Mouse (Mus musculus): ENCODE data around the gene Cbfa2t2. TPM values are rescaled to one million over a fixed set of nuclear protein-coding genes. Genes with fewer than 3 reads are reported as not detected.

Cbfa2t2 gene
- total and polyA plus RNA-seq, 2 experiments from 2014 or later: 31.6 to 51.7 TPM

- Histone ChIP-seq H3K27me3 (ENCODE audit: insufficient read depth, low read length) (no peaks in the 10 kb centered on the region), H3K36me3 (ENCODE audit: insufficient read depth, low read length) (peaks cover 17% of the 10 kb centered on the region), H3K4me1 (ENCODE audit: insufficient read depth, low read length) (no peaks in the 10 kb centered on the region), H3K4me2 (ENCODE audit: low read depth, low read length) (no peak overlapping the region), H3K4me3 (ENCODE audit: low read length) (no peak overlapping the region), H3K9ac (replicated peaks; ENCODE audit: low read length) (no peak overlapping the region), H3K27ac (peak overlapping the region; percentile 1; the same call in 1 of the 2 replicates), H3K9me3 (ENCODE audit: low read length) (no peaks in the 10 kb centered on the region)
- TF ChIP-seq CTCF (IDR thresholded peaks at IDR 0.05; ENCODE audit: low read depth): no peak
- DNase-seq (ENCODE audit: low spot score) (no peak), ATAC-seq (no peak)
- WGBS: 67% methylated on average over 2 of the region's 2 CpGs
Observed at GRCm38 (mm10) chr2:154507076-154507475, 70.8 kb downstream of the Cbfa2t2 start.

GRCm38 (mm10) chr2:154507566-154508283 is 71.4 kb downstream of the Cbfa2t2 start:
- DNase-seq (ENCODE audit: low spot score) (peak; percentile 64), ATAC-seq (peak; percentile 61; the same call in 1 of the 2 replicates)
- H3K4me1 ChIP-seq (ENCODE audit: insufficient read depth, low read length): no peaks in the 10 kb centered on the region
- WGBS: 62% methylated on average over 9 of the region's 9 CpGs
- H3K36me3 ChIP-seq (ENCODE audit: insufficient read depth, low read length): peaks cover 17% of the 10 kb centered on the region
- TF ChIP-seq CTCF (IDR thresholded peaks at IDR 0.05; ENCODE audit: low read depth): peak; percentile 63
- H3K4me3 ChIP-seq (ENCODE audit: low read length): no peak overlapping the region
- no peak overlapping the region for H3K4me2 ChIP-seq (ENCODE audit: low read depth, low read length)
- no peaks in the 10 kb centered on the region for H3K27me3 ChIP-seq (ENCODE audit: insufficient read depth, low read length)
- H3K27ac ChIP-seq: peak overlapping the region; percentile 1; the same call in 1 of the 2 replicates
- H3K9me3 ChIP-seq (ENCODE audit: low read length): no peaks in the 10 kb centered on the region
- no peak overlapping the region for H3K9ac ChIP-seq (replicated peaks; ENCODE audit: low read length)

- no peak overlapping the region for H3K9ac ChIP-seq (replicated peaks; ENCODE audit: low read length)
- no peak for ATAC-seq
- H3K9me3 ChIP-seq (ENCODE audit: low read length): no peaks in the 10 kb centered on the region
- no peak overlapping the region for H3K4me2 ChIP-seq (ENCODE audit: low read depth, low read length)
- H3K4me3 ChIP-seq (ENCODE audit: low read length): no peak overlapping the region
- DNase-seq (ENCODE audit: low spot score): no peak
- no peaks in the 10 kb centered on the region for H3K4me1 ChIP-seq (ENCODE audit: insufficient read depth, low read length)
- H3K27me3 ChIP-seq (ENCODE audit: insufficient read depth, low read length): no peaks in the 10 kb centered on the region
- no peak for TF ChIP-seq CTCF (IDR thresholded peaks at IDR 0.05; ENCODE audit: low read depth)
- H3K36me3 ChIP-seq (ENCODE audit: insufficient read depth, low read length): peaks cover 17% of the 10 kb centered on the region
- WGBS: 87% methylated on average over 4 of the region's 4 CpGs
- no peak overlapping the region for H3K27ac ChIP-seq
Observed at GRCm38 (mm10) chr2:154508450-154508849, 72.2 kb downstream of the Cbfa2t2 start.

- Histone ChIP-seq H3K9ac (replicated peaks; ENCODE audit: low read length) (no peak overlapping the region), H3K4me2 (ENCODE audit: low read depth, low read length) (no peak overlapping the region), H3K27ac (no peak overlapping the region), H3K36me3 (ENCODE audit: insufficient read depth, low read length) (peaks cover 17% of the 10 kb centered on the region), H3K9me3 (ENCODE audit: low read length) (no peaks in the 10 kb centered on the region), H3K4me3 (ENCODE audit: low read length) (no peak overlapping the region), H3K4me1 (ENCODE audit: insufficient read depth, low read length) (no peaks in the 10 kb centered on the region), H3K27me3 (ENCODE audit: insufficient read depth, low read length) (no peaks in the 10 kb centered on the region)
- TF ChIP-seq CTCF (IDR thresholded peaks at IDR 0.05; ENCODE audit: low read depth): no peak
- WGBS: 92% methylated on average over 3 of the region's 3 CpGs
- ATAC-seq (no peak), DNase-seq (ENCODE audit: low spot score) (no peak)
Observed at GRCm38 (mm10) chr2:154510141-154510540, 73.9 kb downstream of the Cbfa2t2 start.

GRCm38 (mm10) chr2:154516944-154517343 is 80.7 kb downstream of the Cbfa2t2 start:
- Histone ChIP-seq H3K9ac (replicated peaks; ENCODE audit: low read length) (no peak overlapping the region), H3K4me2 (ENCODE audit: low read depth, low read length) (no peak overlapping the region), H3K9me3 (ENCODE audit: low read length) (no peaks in the 10 kb centered on the region), H3K36me3 (ENCODE audit: insufficient read depth, low read length) (peaks cover 10% of the 10 kb centered on the region; the same call in 1 of the 2 replicates), H3K27me3 (ENCODE audit: insufficient read depth, low read length) (no peaks in the 10 kb centered on the region), H3K4me1 (ENCODE audit: insufficient read depth, low read length) (no peaks in the 10 kb centered on the region), H3K4me3 (ENCODE audit: low read length) (no peak overlapping the region), H3K27ac (no peak overlapping the region)
- DNase-seq (ENCODE audit: low spot score) (no peak), ATAC-seq (no peak)
- 90% methylated on average over 3 of the region's 3 CpGs for WGBS
- TF ChIP-seq CTCF (IDR thresholded peaks at IDR 0.05; ENCODE audit: low read depth): no peak

- Histone ChIP-seq H3K4me2 (ENCODE audit: low read depth, low read length) (no peak overlapping the region), H3K4me1 (ENCODE audit: insufficient read depth, low read length) (no peaks in the 10 kb centered on the region), H3K9ac (replicated peaks; ENCODE audit: low read length) (no peak overlapping the region), H3K4me3 (ENCODE audit: low read length) (no peak overlapping the region), H3K9me3 (ENCODE audit: low read length) (no peaks in the 10 kb centered on the region), H3K27ac (no peak overlapping the region), H3K27me3 (ENCODE audit: insufficient read depth, low read length) (no peaks in the 10 kb centered on the region), H3K36me3 (ENCODE audit: insufficient read depth, low read length) (peaks cover 9% of the 10 kb centered on the region; the same call in 1 of the 2 replicates)
- TF ChIP-seq CTCF (IDR thresholded peaks at IDR 0.05; ENCODE audit: low read depth): no peak
- ATAC-seq (no peak), DNase-seq (ENCODE audit: low spot score) (no peak)
- 97% methylated on average over 5 of the region's 5 CpGs for WGBS
Observed at GRCm38 (mm10) chr2:154517424-154517823, 81.1 kb downstream of the Cbfa2t2 start.

GRCm38 (mm10) chr2:154521449-154521848 is 85.2 kb downstream of the Cbfa2t2 start:
- Histone ChIP-seq H3K4me3 (ENCODE audit: low read length) (no peak overlapping the region), H3K27me3 (ENCODE audit: insufficient read depth, low read length) (no peaks in the 10 kb centered on the region), H3K4me2 (ENCODE audit: low read depth, low read length) (no peak overlapping the region), H3K9me3 (ENCODE audit: low read length) (no peaks in the 10 kb centered on the region), H3K36me3 (ENCODE audit: insufficient read depth, low read length) (peaks cover 18% of the 10 kb centered on the region), H3K4me1 (ENCODE audit: insufficient read depth, low read length) (no peaks in the 10 kb centered on the region), H3K27ac (no peak overlapping the region), H3K9ac (replicated peaks; ENCODE audit: low read length) (no peak overlapping the region)
- no peak for TF ChIP-seq CTCF (IDR thresholded peaks at IDR 0.05; ENCODE audit: low read depth)
- DNase-seq (ENCODE audit: low spot score) (no peak), ATAC-seq (no peak)

Measured in hindbrain, postnatal 0 days (tissue).